Mouse (Mus musculus) liver (tissue): ENCODE measurements at regions not wholly inside any gene's neighbourhood (a gene's known extent, or its start where the extent isn't known, plus 50 kb on each side); places are given as distances from the start of the nearest gene placed in this dataset.

Experiments used
- DNase-seq: peaks from one replicate; pipeline ENCODE4 v3.0.0-alpha.2; 2020; ENCODE audit warnings: mixed read lengths

GRCm38 (mm10) chrX:7474831-7475230, 98.6 kb upstream of the Foxp3 start:
- DNase-seq, result no peak

DNA sequence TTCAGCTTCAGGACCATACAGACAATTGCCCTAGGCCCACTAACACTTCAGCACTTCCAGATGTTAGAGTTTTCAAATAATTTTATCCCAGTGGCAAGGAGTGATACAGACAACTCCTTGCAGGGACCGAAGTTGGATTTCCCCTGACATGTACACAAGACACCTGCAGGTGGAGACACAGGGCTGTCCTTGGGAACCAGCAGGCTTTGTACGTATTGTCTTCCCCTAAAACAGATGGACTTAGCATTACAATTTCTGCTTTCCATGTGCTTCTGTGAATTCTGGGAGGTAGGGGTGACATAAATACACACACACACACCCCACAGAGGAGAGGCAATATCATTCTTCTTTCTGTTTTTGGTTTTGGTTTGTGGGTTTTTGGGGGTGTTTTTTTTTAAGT, 98.2 kb upstream of the Usp27x start:
- peak; percentile 10 for DNase-seq

- no peak for DNase-seq
Observed at GRCm38 (mm10) chrX:7469801-7470200, 94.2 kb upstream of the Usp27x start.

GRCm38 (mm10) chrX:7467985-7468384, 92.4 kb upstream of the Usp27x start:
- DNase-seq, result no peak

GRCm38 (mm10) chrX:7456851-7457250, 81.2 kb upstream of the Usp27x start:
- DNase-seq, result no peak

- no peak for DNase-seq
Observed at GRCm38 (mm10) chrX:7445035-7445434, 69.4 kb upstream of the Usp27x start.

GRCm38 (mm10) chrX:7444583-7444982, 69.0 kb upstream of the Usp27x start:
- DNase-seq, result no peak

- DNase-seq, result peak; percentile 4
Observed at GRCm38 (mm10) chrX:7443996-7444421, 68.4 kb upstream of the Usp27x start.

DNA sequence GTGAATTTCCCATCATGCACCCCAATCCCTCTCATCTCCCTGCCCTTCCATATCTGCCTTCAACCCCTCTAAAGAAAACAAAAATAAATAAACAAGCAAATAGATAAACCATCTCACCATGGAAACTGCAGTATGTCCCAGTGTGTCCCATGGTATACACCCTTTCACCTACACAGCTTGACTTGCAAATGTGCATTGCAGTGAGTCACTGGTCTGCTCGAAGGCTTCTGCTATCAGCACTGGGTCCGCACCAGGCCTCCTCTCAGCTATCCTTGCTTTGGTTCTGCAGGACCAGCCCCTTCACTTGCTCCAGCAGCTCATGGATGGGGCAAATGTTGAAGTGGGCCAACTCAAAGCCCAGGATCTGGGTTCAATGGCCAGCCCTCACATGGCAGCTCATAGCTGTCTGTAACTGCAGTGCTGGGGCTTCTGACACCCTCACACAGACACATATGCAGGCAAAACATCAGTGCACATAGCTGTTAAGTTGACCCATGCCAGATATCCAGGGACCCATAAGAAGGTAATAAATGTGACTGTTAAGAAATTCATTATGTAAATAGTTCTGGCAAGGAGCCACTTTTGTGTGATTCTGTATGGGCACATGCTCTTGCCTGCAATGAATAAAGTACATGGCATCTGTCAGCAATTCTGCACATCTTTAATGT, 59.9 kb upstream of the Usp27x start:
- DNase-seq, result no peak

DNA sequence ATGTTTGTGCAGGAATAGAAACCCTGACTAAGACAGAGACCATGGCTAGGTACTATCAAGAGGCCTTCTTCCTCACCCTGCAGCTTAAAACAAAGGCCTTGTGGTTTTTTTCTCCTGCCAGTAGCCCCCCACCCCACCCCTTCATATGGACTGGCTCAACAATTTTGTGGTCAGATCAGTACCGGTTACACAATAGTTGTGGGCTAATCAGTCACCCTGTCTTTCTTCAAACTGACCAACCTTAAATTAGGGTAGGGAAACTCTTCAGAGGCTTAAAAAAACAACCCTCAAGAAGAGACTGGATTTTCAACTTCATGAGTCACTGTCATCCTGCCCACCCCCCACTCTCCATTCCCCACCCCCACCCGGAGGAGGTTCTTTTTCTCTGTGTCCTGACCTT, 58.6 kb upstream of the Usp27x start:
- no peak for DNase-seq

DNA sequence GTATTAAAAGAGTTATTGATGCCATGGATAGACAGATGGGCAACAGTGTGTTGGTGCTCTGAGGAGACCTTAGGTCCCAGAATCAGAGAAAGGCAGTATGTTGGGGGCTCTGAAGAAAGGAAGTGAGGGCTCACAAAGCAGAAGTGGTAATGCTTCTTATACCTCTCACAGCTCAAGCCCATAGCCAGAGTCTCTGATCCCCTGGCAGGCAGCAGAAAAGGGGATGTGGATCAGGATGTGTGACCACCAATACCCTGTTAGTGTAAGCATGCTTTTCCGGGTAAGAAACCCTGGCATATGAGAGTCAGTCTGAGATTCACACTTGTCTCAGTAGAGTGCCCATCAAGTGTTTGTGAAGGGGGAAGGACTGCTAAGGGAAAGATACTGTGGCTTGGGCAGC, 54.8 kb upstream of the Usp27x start:
- no peak for DNase-seq

- no peak for DNase-seq
Observed at GRCm38 (mm10) chrX:7429524-7429865, 53.9 kb upstream of the Usp27x start.

GRCm38 (mm10) chrX:7428621-7429523, 53.2 kb upstream of the Usp27x start:
- DNase-seq, result no peak
